Mouse (Mus musculus) midbrain, embryonic 12.5 days (tissue): Measurements from ENCODE around the gene Gpr37l1. TPM values are rescaled to one million over a fixed set of nuclear protein-coding genes. Genes with fewer than 3 reads are reported as not detected.

Source experiments
- ATAC-seq: fragments of 200-750 bp; cut with Nextera tagmentation; 2 replicates; pipeline ENCODE4 v1.8.0; 2017; ENCODE audit warnings: low read depth, moderate TSS enrichment, moderate library complexity; ENCODE audit not compliant: low FRiP score
- H3K27ac ChIP-seq: fragments of 300-500 bp; sonication (generic); replicated peaks from 2 replicates; pipeline ENCODE4 v1.5.1; 2016; ENCODE audit warnings: mild to moderate bottlenecking
- H3K27me3 ChIP-seq: fragments of 300-500 bp; sonication (generic); 2 replicates; pipeline ENCODE4 v1.6.1; 2016; ENCODE audit warnings: mild to moderate bottlenecking
- H3K36me3 ChIP-seq: fragments of 300-500 bp; sonication (generic); 2 replicates; pipeline ENCODE4 v1.6.1; 2016
- H3K4me1 ChIP-seq: fragments of 300-500 bp; sonication (generic); 2 replicates; pipeline ENCODE4 v1.6.1; 2016
- H3K4me2 ChIP-seq: fragments of 300-500 bp; sonication (generic); replicated peaks from 2 replicates; pipeline ENCODE4 v1.6.1; 2016; ENCODE audit warnings: mild to moderate bottlenecking, moderate library complexity
- H3K4me3 ChIP-seq: fragments of 300-500 bp; sonication (generic); 2 replicates; pipeline ENCODE4 v1.5.1; 2016; ENCODE audit warnings: mild to moderate bottlenecking
- H3K9ac ChIP-seq: fragments of 300-500 bp; sonication (generic); replicated peaks from 2 replicates; pipeline ENCODE4 v1.6.1; 2016; ENCODE audit warnings: mild to moderate bottlenecking, moderate library complexity
- H3K9me3 ChIP-seq: fragments of 300-500 bp; sonication (generic); 2 replicates; pipeline ENCODE4 v1.6.1; 2016; ENCODE audit warnings: mild to moderate bottlenecking
- WGBS: fragments of 180-500 bp; shearing (Covaris S2); methylation state at CpG from one replicate; pipeline ENCODE4 v1.1.7; 2016; 5-methylcytosine and 5-hydroxymethylcytosine counted together
- polyA plus RNA-seq: library from polyadenylated mRNA; unstranded; fragments of >200 nt; fragmentation: Nextera tagmentation; extraction: Ambion mirVana; gene quantifications from 2 replicates; pipeline ENCODE4 v1.2.1, GENCODE M21; 2016

Gene Gpr37l1
- polyA plus RNA-seq, 1 experiment from 2014 or later = not detected

GRCm38 (mm10) chr1:135143940-135144339, 23.5 kb downstream of the Gpr37l1 start:
- H3K27ac ChIP-seq = no peak overlapping the region
- H3K4me1 ChIP-seq = peaks cover 13% of the 10 kb centered on the region
- H3K27me3 ChIP-seq = peaks cover 9% of the 10 kb centered on the region
- H3K36me3 ChIP-seq = no peaks in the 10 kb centered on the region
- no peak overlapping the region for H3K9ac ChIP-seq
- H3K4me2 ChIP-seq = no peak overlapping the region
- no peak overlapping the region for H3K4me3 ChIP-seq
- no peaks in the 10 kb centered on the region for H3K9me3 ChIP-seq
- 87% methylated on average over 2 of the region's 2 CpGs for WGBS
- no peak for ATAC-seq

- ATAC-seq = no peak
- WGBS = 79% methylated on average over 2 of the region's 2 CpGs
- H3K9me3 ChIP-seq = no peaks in the 10 kb centered on the region
- H3K36me3 ChIP-seq = no peaks in the 10 kb centered on the region
- H3K4me2 ChIP-seq = no peak overlapping the region
- no peak overlapping the region for H3K4me3 ChIP-seq
- no peak overlapping the region for H3K9ac ChIP-seq
- H3K4me1 ChIP-seq = no peaks in the 10 kb centered on the region; the same call in 1 of the 2 replicates
- H3K27ac ChIP-seq = no peak overlapping the region
- peaks cover 9% of the 10 kb centered on the region for H3K27me3 ChIP-seq
These were observed 25.0 kb downstream of the Gpr37l1 start for GRCm38 (mm10) chr1:135142452-135142851.

- 81% methylated on average over 2 of the region's 2 CpGs for WGBS
- H3K27ac ChIP-seq = no peak overlapping the region
These were observed 27.6 kb downstream of the Gpr37l1 start for GRCm38 (mm10) chr1:135139906-135140305.

GRCm38 (mm10) chr1:135136500-135136899, 31.0 kb downstream of the Gpr37l1 start:
- H3K4me3 ChIP-seq = no peak overlapping the region
- H3K9ac ChIP-seq = no peak overlapping the region
- WGBS = 7% methylated on average over 1 of the region's 1 CpGs
- ATAC-seq = peak; percentile 23; the same call in 1 of the 2 replicates
- H3K27me3 ChIP-seq = peaks cover 7% of the 10 kb centered on the region; the same call in 1 of the 2 replicates
- no peaks in the 10 kb centered on the region for H3K9me3 ChIP-seq
- H3K27ac ChIP-seq = no peak overlapping the region
- H3K4me1 ChIP-seq = no peaks in the 10 kb centered on the region
- no peaks in the 10 kb centered on the region for H3K36me3 ChIP-seq
- no peak overlapping the region for H3K4me2 ChIP-seq

More at GRCm38 (mm10) chr1:135139906-135140305, 27.6 kb downstream of the Gpr37l1 start:
- H3K27me3 ChIP-seq = peaks cover 9% of the 10 kb centered on the region
- H3K4me2 ChIP-seq = no peak overlapping the region
- no peaks in the 10 kb centered on the region for H3K9me3 ChIP-seq
- no peaks in the 10 kb centered on the region for H3K4me1 ChIP-seq
- H3K4me3 ChIP-seq = no peak overlapping the region
- H3K9ac ChIP-seq = no peak overlapping the region
- no peaks in the 10 kb centered on the region for H3K36me3 ChIP-seq
- no peak for ATAC-seq

- no peak overlapping the region for H3K4me3 ChIP-seq
- H3K9ac ChIP-seq = no peak overlapping the region
- H3K36me3 ChIP-seq = no peaks in the 10 kb centered on the region
- H3K27ac ChIP-seq = no peak overlapping the region
- no peak for ATAC-seq
- peaks cover 7% of the 10 kb centered on the region for H3K27me3 ChIP-seq
- 91% methylated on average over 8 of the region's 8 CpGs for WGBS
- H3K4me1 ChIP-seq = no peaks in the 10 kb centered on the region
- no peak overlapping the region for H3K4me2 ChIP-seq
- H3K9me3 ChIP-seq = no peaks in the 10 kb centered on the region
These were observed 32.2 kb downstream of the Gpr37l1 start for GRCm38 (mm10) chr1:135135111-135135787.

GRCm38 (mm10) chr1:135133678-135134435, 33.6 kb downstream of the Gpr37l1 start:
- no peak overlapping the region for H3K27ac ChIP-seq
- ATAC-seq = no peak
- no peaks in the 10 kb centered on the region for H3K36me3 ChIP-seq
- peaks cover 21% of the 10 kb centered on the region for H3K27me3 ChIP-seq
- no peak overlapping the region for H3K4me3 ChIP-seq
- H3K4me1 ChIP-seq = 0 out of 2 replicates have a peak, but pooled peaks cover 5% of the 10 kb centered on the region
- H3K9me3 ChIP-seq = no peaks in the 10 kb centered on the region
- no peak overlapping the region for H3K4me2 ChIP-seq
- H3K9ac ChIP-seq = no peak overlapping the region
- WGBS = 83% methylated on average over 10 of the region's 10 CpGs

- WGBS = 86% methylated on average over 9 of the region's 9 CpGs
- H3K4me2 ChIP-seq = no peak overlapping the region
- H3K9me3 ChIP-seq = no peaks in the 10 kb centered on the region
- peaks cover 28% of the 10 kb centered on the region for H3K27me3 ChIP-seq
- H3K4me1 ChIP-seq = 0 out of 2 replicates have a peak, but pooled peaks cover 5% of the 10 kb centered on the region
- no peak overlapping the region for H3K4me3 ChIP-seq
- H3K9ac ChIP-seq = no peak overlapping the region
- ATAC-seq = no peak
- H3K27ac ChIP-seq = no peak overlapping the region
- H3K36me3 ChIP-seq = no peaks in the 10 kb centered on the region
These were observed 34.5 kb downstream of the Gpr37l1 start for GRCm38 (mm10) chr1:135132893-135133369.

- no peak within 1 kb of the TSS for H3K4me2 ChIP-seq
- H3K27me3 ChIP-seq = peaks cover 33% of the 10 kb centered on the region
- no peak within 1 kb of the TSS for H3K27ac ChIP-seq
- no peak within 1 kb of the TSS for H3K4me3 ChIP-seq
- WGBS = 43% methylated on average over 10 of the region's 10 CpGs
- H3K9ac ChIP-seq = no peak within 1 kb of the TSS
- 0 out of 2 replicates have a peak, but pooled peaks cover 5% of the 10 kb centered on the region for H3K4me1 ChIP-seq
- no peak for ATAC-seq
- H3K36me3 ChIP-seq = no peaks in the 10 kb centered on the region
- no peaks in the 10 kb centered on the region for H3K9me3 ChIP-seq
These were observed 35.0 kb downstream of the Gpr37l1 start, which contains the start of gene Ptpn7 for GRCm38 (mm10) chr1:135132473-135132872. Gene Ptpn7, plus strand, starts transcription at chr1:135132700.

- Histone ChIP-seq H3K4me3 (no peak overlapping the region), H3K9me3 (no peaks in the 10 kb centered on the region)
These were observed 35.9 kb downstream of the Gpr37l1 start for GRCm38 (mm10) chr1:135131560-135131959.

GRCm38 (mm10) chr1:135131034-135131433, 36.4 kb downstream of the Gpr37l1 start:
- Histone ChIP-seq H3K27me3 (peaks cover 40% of the 10 kb centered on the region), H3K4me3 (no peak overlapping the region), H3K4me1 (0 out of 2 replicates have a peak, but pooled peaks cover 5% of the 10 kb centered on the region), H3K9me3 (no peaks in the 10 kb centered on the region), H3K9ac (no peak overlapping the region), H3K4me2 (no peak overlapping the region), H3K27ac (no peak overlapping the region), H3K36me3 (no peaks in the 10 kb centered on the region)
- 46% methylated on average over 6 of the region's 6 CpGs for WGBS
- ATAC-seq = no peak

More at GRCm38 (mm10) chr1:135131560-135131959, 35.9 kb downstream of the Gpr37l1 start:
- 0 out of 2 replicates have a peak, but pooled peaks cover 5% of the 10 kb centered on the region for H3K4me1 ChIP-seq
- ATAC-seq = no peak
- H3K9ac ChIP-seq = no peak overlapping the region
- H3K4me2 ChIP-seq = no peak overlapping the region
- WGBS = 72% methylated on average over 8 of the region's 8 CpGs
- H3K27me3 ChIP-seq = peaks cover 38% of the 10 kb centered on the region
- H3K36me3 ChIP-seq = no peaks in the 10 kb centered on the region
- no peak overlapping the region for H3K27ac ChIP-seq

GRCm38 (mm10) chr1:135130376-135131018, 37.0 kb downstream of the Gpr37l1 start:
- WGBS = 79% methylated on average over 2 of the region's 2 CpGs
- H3K9ac ChIP-seq = no peak overlapping the region
- H3K4me3 ChIP-seq = no peak overlapping the region
- 0 out of 2 replicates have a peak, but pooled peaks cover 5% of the 10 kb centered on the region for H3K4me1 ChIP-seq
- no peak overlapping the region for H3K27ac ChIP-seq
- no peaks in the 10 kb centered on the region for H3K36me3 ChIP-seq
- H3K4me2 ChIP-seq = no peak overlapping the region
- no peak for ATAC-seq
- H3K27me3 ChIP-seq = peaks cover 42% of the 10 kb centered on the region
- H3K9me3 ChIP-seq = no peaks in the 10 kb centered on the region
